Comparison of ENCODE assay signal across 8 mouse cellular contexts in genomic region chr8:122230712-122231337, GRCm38 (mm10). TPM values are rescaled to one million over a fixed set of nuclear protein-coding genes. Genes with fewer than 3 reads are reported as not detected.
A peak's percentile ranks its signal among the peaks of the same experiment; 100 is the strongest.
DNase-seq lines count a peak whose midpoint lies in the region; ATAC-seq lines count a peak whose summit lies in the region.

No protein-coding gene starts in this region.

- peak; percentile 80 for ATAC-seq in common myeloid progenitor, adult 5-6 weeks (replicated peaks; ENCODE audit: low read depth, poor library complexity, severe bottlenecking)

- peak; percentile 72 to 90 for DNase-seq in adrenal gland, adult (ENCODE audit: inconsistent age in 2 of 2, low spot score in 1 of 2)
- peak; percentile 82 for DNase-seq in gastrocnemius, postnatal 10 days
- DNase-seq in induced T-regulatory cell, adult 2 months (ENCODE audit: low read depth): peak; percentile 56
- peak; percentile 77 to 84 for DNase-seq in left cerebral cortex, postnatal 36 days (ENCODE audit: low spot score in 2 of 2)
- DNase-seq in mesoderm, embryonic 11.5 days (ENCODE audit: low read depth, low spot score): peak; percentile 86
- DNase-seq in right cerebral cortex, postnatal 36 days (ENCODE audit: low spot score in 2 of 2): peak; percentile 57 to 59
- DNase-seq in c-Kit-positive CD71-positive TER-119-positive erythroid progenitor cells, embryonic 14.5 days (ENCODE audit: low spot score): no peak

- intact Hi-C loops in left cerebral cortex, postnatal 36 days (cut with DNase I): loop anchor here (5.0 kb wide), 2 partner anchors 69 to 254 kb away; no protein-coding TSS in a partner anchor

RNA-seq across cellular contexts. Expression of gene Zfpm1, which starts 51.1 kb away (rescaled TPM):
- 53.0 and 72.2 TPM in 2 replicates for total RNA-seq in common myeloid progenitor, adult 5-6 weeks (2017)
- 10 to 100 TPM; 10.6 to 12.8 TPM for total RNA-seq in gastrocnemius, postnatal 10 days (2021)
- total RNA-seq in left cerebral cortex, postnatal 36 days (2021): 10 to 100 TPM; 33.9 to 35.3 TPM
